In genomic region chr14:44094445-44094844, GRCm38 (mm10) we compare ENCODE assay signal across 18 mouse cellular contexts. TPM values are rescaled to one million over a fixed set of nuclear protein-coding genes. Genes with fewer than 3 reads are reported as not detected.
"Had no signal": no experiment of that assay in that cellular context is flagged by ENCODE, and none has a peak within 500 bp of the region (broad histone marks: within the 10 kb centered on the region; RNA-seq: fewer than 3 reads in every experiment).

No protein-coding gene starts in this region.

RNA-seq across cellular contexts. Expression of gene Ear2, which starts 8.0 kb away (rescaled TPM):
- polyA plus RNA-seq: midbrain, embryonic 10.5 days; midbrain, embryonic 12.5 days; midbrain, embryonic 14.5 days; midbrain, embryonic 16.5 days; myocyte; neural tube, embryonic 11.5 days; neural tube, embryonic 13.5 days had no signal

RNA-seq across cellular contexts. Expression of gene Gm3327, which starts 29.2 kb away (rescaled TPM):
- polyA plus RNA-seq: liver, embryonic 15.5 days; liver, postnatal 0 days; lung, adult 2 months; lung, embryonic 15.5 days; lung, postnatal 0 days; macrophage; midbrain, embryonic 10.5 days; midbrain, embryonic 12.5 days; midbrain, embryonic 14.5 days; midbrain, embryonic 16.5 days; myocyte; neural tube, embryonic 11.5 days; neural tube, embryonic 13.5 days; neural tube, embryonic 15.5 days; small intestine, adult 2 months; stomach, embryonic 14.5 days; stomach, embryonic 16.5 days; thymus, postnatal 0 days had no signal
